Mouse (Mus musculus): Measurements from ENCODE around the gene Pik3ca.

GRCm38 (mm10) chr3:32494387-32495087 is 97.1 kb downstream of the Pik3ca start:
- TF ChIP-seq CTCF (IDR thresholded peaks at IDR 0.05; ENCODE audit: control insufficient read depth, insufficient read depth, low read length) (peak; percentile 26; the same call in 1 of the 2 replicates), POLR2A (IDR thresholded peaks at IDR 0.05; ENCODE audit: borderline replicate concordance, control insufficient read depth, low read depth, low read length) (no peak)
